Mouse (Mus musculus): ENCODE measurements at regions not wholly inside any gene's neighbourhood (a gene's known extent, or its start where the extent isn't known, plus 50 kb on each side); places are given as distances from the start of the nearest gene placed in this dataset.

DNA sequence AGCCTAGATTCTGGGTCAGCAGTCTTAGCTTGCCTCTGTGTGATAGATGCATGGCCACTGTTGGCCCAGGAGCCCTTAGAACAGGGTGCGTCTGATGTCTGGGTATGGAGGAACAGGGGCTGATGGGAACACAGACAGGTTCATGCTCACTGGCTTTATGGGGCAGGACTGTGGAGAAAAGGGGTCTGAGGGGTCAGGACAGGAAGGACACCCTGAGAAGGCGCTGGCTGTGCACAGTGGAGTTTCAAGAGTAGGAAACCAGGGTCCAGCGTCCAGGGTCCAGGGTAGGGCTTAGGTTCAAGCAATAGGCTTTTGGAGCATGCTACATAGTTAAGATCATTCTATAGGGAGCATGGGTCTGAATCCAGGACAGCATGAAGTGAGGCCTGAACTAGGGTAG lies 54.6 kb upstream of the Odc1 start:
- H3K27ac ChIP-seq (ENCODE audit: low read length) = no peak overlapping the region
- no peak for TF ChIP-seq CTCF (IDR thresholded peaks at IDR 0.05)
- no peak for TF ChIP-seq EP300 (IDR thresholded peaks at IDR 0.05)
- H3K9me3 ChIP-seq (ENCODE audit: low read length) = no peaks in the 10 kb centered on the region
- H3K9ac ChIP-seq (replicated peaks; ENCODE audit: low read depth) = no peak overlapping the region
- DNase-seq (ENCODE audit: low spot score) = no peak
- no peak overlapping the region for H3K4me2 ChIP-seq (replicated peaks; ENCODE audit: low read depth, low read length)
- whole genome bisulfite sequencing = 82% methylated on average over 3 of the region's 3 CpGs
- H3K36me3 ChIP-seq (ENCODE audit: insufficient read depth, low read length) = no peaks in the 10 kb centered on the region
- ATAC-seq = no peak
- no peaks in the 10 kb centered on the region for H3K4me1 ChIP-seq (ENCODE audit: insufficient read depth, low read depth, low read length)
- H3K27me3 ChIP-seq (replicated peaks; ENCODE audit: insufficient read depth, low read length) = no peaks in the 10 kb centered on the region
- H3K4me3 ChIP-seq (ENCODE audit: low read depth, low read length) = no peak overlapping the region

DNA sequence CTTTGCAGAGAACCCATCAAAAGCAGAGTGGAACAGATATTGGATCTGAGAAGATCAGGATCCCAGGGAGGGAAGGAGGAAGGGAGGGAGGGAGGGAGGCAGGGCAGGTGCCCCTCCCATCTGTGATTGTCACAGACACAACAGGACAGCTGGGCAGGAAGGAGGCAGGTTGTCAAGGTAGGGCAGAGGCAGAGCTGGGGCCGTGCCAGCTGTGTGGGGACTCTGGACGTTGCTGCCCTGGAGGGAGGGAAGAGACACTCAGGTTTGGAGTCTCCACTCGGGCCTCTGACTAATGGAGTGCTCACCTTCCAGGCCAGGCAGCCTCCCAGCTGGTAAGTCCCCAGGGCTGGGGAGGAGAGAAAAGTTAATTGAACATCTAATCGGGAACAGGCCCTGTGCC lies 52.0 kb upstream of the Odc1 start:
- no peaks in the 10 kb centered on the region for H3K9me3 ChIP-seq (ENCODE audit: low read length)
- no peak for ATAC-seq
- no peak overlapping the region for H3K4me2 ChIP-seq (replicated peaks; ENCODE audit: low read depth, low read length)
- no peak overlapping the region for H3K9ac ChIP-seq (replicated peaks; ENCODE audit: low read depth)
- H3K27me3 ChIP-seq (replicated peaks; ENCODE audit: insufficient read depth, low read length) = no peaks in the 10 kb centered on the region
- no peaks in the 10 kb centered on the region for H3K4me1 ChIP-seq (ENCODE audit: insufficient read depth, low read depth, low read length)
- WGBS = 59% methylated on average over 4 of the region's 4 CpGs
- DNase-seq (ENCODE audit: low spot score) = no peak
- TF ChIP-seq EP300 (IDR thresholded peaks at IDR 0.05) (no peak), CTCF (IDR thresholded peaks at IDR 0.05) (no peak)
- H3K36me3 ChIP-seq (ENCODE audit: insufficient read depth, low read length) = no peaks in the 10 kb centered on the region
- no peak overlapping the region for H3K27ac ChIP-seq (ENCODE audit: low read length)
- no peak overlapping the region for H3K4me3 ChIP-seq (ENCODE audit: low read depth, low read length)

DNA sequence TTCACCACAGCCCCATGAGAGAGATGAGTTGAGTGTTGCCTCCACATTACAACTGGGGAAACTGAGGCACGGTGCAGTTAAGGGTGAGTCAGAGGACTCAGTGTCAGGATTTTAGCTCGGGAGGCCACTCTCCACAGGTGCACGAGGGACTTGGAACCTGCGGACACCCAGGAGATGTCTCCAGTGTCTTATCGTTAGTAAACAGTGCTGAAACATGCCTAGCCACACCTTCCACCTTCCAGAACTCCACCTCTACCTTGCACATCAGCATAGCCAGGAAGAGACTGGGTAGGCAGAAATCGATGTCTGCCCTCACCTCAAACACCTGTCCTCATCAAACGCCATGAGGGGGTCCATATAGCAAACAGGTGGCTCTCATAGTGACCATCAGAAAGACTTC lies 51.5 kb upstream of the Odc1 start:
- DNase-seq (ENCODE audit: low spot score) (no peak), ATAC-seq (no peak)
- H3K9ac ChIP-seq (replicated peaks; ENCODE audit: low read depth) = no peak overlapping the region
- no peak overlapping the region for H3K27ac ChIP-seq (ENCODE audit: low read length)
- H3K4me2 ChIP-seq (replicated peaks; ENCODE audit: low read depth, low read length) = no peak overlapping the region
- TF ChIP-seq EP300 (IDR thresholded peaks at IDR 0.05) (no peak), CTCF (IDR thresholded peaks at IDR 0.05) (no peak)
- no peaks in the 10 kb centered on the region for H3K9me3 ChIP-seq (ENCODE audit: low read length)
- no peaks in the 10 kb centered on the region for H3K36me3 ChIP-seq (ENCODE audit: insufficient read depth, low read length)
- no peaks in the 10 kb centered on the region for H3K4me1 ChIP-seq (ENCODE audit: insufficient read depth, low read depth, low read length)
- 81% methylated on average over 7 of the region's 7 CpGs for WGBS
- no peaks in the 10 kb centered on the region for H3K27me3 ChIP-seq (replicated peaks; ENCODE audit: insufficient read depth, low read length)
- no peak overlapping the region for H3K4me3 ChIP-seq (ENCODE audit: low read depth, low read length)

DNA sequence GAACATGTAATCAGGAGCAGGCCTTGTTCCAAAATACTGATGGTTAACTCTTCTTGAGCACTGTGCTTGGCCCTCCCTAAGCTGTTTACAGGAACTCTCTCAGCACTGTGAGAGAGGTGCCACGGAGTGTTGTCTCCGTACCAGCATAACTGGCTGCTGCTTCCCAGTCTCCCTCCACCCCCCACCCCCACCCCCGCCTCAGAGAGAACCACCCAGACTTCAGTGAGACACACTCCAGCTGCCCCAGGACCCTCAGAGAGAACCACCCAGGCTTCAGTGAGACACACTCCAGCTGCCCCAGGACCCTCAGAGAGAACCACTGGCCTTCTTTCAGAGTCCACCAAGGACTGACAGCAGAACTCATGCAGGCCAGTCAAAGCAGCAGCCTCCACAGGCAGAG lies 50.8 kb upstream of the Odc1 start:
- H3K9ac ChIP-seq (replicated peaks; ENCODE audit: low read depth) = no peak overlapping the region
- H3K36me3 ChIP-seq (ENCODE audit: insufficient read depth, low read length) = no peaks in the 10 kb centered on the region
- H3K4me1 ChIP-seq (ENCODE audit: insufficient read depth, low read depth, low read length) = no peaks in the 10 kb centered on the region
- H3K27ac ChIP-seq (ENCODE audit: low read length) = no peak overlapping the region
- H3K4me3 ChIP-seq (ENCODE audit: low read depth, low read length) = no peak overlapping the region
- no peak overlapping the region for H3K4me2 ChIP-seq (replicated peaks; ENCODE audit: low read depth, low read length)
- no peak for TF ChIP-seq EP300 (IDR thresholded peaks at IDR 0.05)
- TF ChIP-seq CTCF (IDR thresholded peaks at IDR 0.05) = no peak
- no peaks in the 10 kb centered on the region for H3K27me3 ChIP-seq (replicated peaks; ENCODE audit: insufficient read depth, low read length)
- DNase-seq (ENCODE audit: low spot score) (no peak), ATAC-seq (peak; percentile 47)
- WGBS = 38% methylated on average over 3 of the region's 3 CpGs
- no peaks in the 10 kb centered on the region for H3K9me3 ChIP-seq (ENCODE audit: low read length)
